Mouse (Mus musculus): Measurements from ENCODE around the gene Clec3a. TPM values are rescaled to one million over a fixed set of nuclear protein-coding genes. Genes with fewer than 3 reads are reported as not detected.

Gene Clec3a
- polyA plus RNA-seq, 1 experiment from 2014 or later: not detected

DNA sequence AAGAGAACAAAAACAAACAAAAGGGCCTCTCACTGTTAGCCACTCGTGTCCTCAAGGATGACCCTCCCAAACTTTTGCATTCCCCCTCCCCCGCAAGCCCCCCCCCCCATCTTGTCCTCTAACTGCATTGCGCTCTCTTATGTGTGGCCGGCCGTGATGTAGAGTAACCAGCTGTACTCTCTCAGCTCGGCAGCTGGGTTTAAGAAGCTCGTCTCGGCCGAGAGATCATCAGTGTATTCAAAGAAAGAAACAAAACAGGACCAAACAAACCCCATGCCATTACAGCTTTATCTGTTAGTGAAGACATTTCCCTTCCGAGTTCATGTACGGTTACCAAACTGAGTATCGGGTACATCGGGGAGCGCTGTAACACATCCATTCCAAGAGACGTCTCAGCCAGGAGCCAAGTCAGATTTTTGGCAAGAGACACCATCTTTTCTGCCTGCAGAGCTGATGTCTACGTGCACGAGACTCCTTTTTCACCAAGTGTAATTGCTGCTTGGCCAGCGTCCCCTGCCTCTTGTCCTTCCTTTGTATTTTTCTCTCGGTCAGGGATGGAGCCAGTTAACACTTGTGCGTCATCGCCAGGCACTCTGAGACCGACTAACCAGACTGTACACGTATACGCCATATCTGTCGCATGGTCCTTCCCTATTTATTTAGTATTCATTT lies 40.4 kb downstream of the Clec3a start:
- H3K9ac ChIP-seq: no peak overlapping the region
- ATAC-seq (ENCODE audit: low read depth): no peak
- H3K27me3 ChIP-seq: no peaks in the 10 kb centered on the region
- H3K27ac ChIP-seq: no peak overlapping the region
- no peaks in the 10 kb centered on the region for H3K9me3 ChIP-seq (replicated peaks)
- 75% methylated on average over 25 of the region's 25 CpGs for WGBS (ENCODE audit: insufficient replicate concordance)
- no peak for DNase-seq
- H3K4me3 ChIP-seq (replicated peaks): no peak overlapping the region
- no peaks in the 10 kb centered on the region for H3K4me1 ChIP-seq (replicated peaks)
- H3K4me2 ChIP-seq: no peak overlapping the region
- H3K36me3 ChIP-seq: no peaks in the 10 kb centered on the region

- Histone ChIP-seq H3K4me1 (replicated peaks) (no peaks in the 10 kb centered on the region), H3K4me2 (no peak overlapping the region), H3K9me3 (replicated peaks) (no peaks in the 10 kb centered on the region), H3K4me3 (replicated peaks) (no peak overlapping the region), H3K27ac (no peak overlapping the region), H3K27me3 (no peaks in the 10 kb centered on the region), H3K9ac (no peak overlapping the region), H3K36me3 (no peaks in the 10 kb centered on the region)
- no peak for ATAC-seq (ENCODE audit: low read depth)
- no peak for DNase-seq
- WGBS (ENCODE audit: insufficient replicate concordance): 47% methylated on average over 5 of the region's 5 CpGs
Measured at GRCm38 (mm10) chr8:114460600-114460999, 42.7 kb downstream of the Clec3a start.

DNA sequence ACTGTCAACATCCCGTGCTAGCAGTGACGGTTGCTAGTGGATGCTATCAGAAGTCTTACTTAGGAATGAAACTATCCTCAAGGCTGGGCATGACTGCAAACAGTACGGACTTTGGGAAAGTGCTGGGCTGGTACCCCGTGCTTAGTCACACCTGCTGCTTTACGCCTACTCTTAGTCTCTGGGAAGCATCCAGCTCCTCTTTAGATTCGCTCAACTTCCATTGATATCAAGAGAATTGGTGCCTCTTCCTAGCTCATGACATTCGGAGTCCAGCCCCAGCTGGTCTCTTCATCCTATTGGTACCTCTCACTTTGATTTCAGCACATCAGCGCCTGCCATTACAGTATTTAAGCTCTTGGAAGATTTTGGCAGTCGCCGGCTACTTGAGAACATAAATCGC lies 44.7 kb downstream of the Clec3a start:
- DNase-seq: no peak
- WGBS (ENCODE audit: insufficient replicate concordance): 78% methylated on average over 11 of the region's 11 CpGs
- H3K4me3 ChIP-seq (replicated peaks): no peak overlapping the region
- no peak overlapping the region for H3K9ac ChIP-seq
- no peak overlapping the region for H3K27ac ChIP-seq
- H3K36me3 ChIP-seq: no peaks in the 10 kb centered on the region
- ATAC-seq (ENCODE audit: low read depth): no peak
- no peaks in the 10 kb centered on the region for H3K9me3 ChIP-seq (replicated peaks)
- H3K4me2 ChIP-seq: no peak overlapping the region
- H3K4me1 ChIP-seq (replicated peaks): no peaks in the 10 kb centered on the region
- H3K27me3 ChIP-seq: no peaks in the 10 kb centered on the region

DNA sequence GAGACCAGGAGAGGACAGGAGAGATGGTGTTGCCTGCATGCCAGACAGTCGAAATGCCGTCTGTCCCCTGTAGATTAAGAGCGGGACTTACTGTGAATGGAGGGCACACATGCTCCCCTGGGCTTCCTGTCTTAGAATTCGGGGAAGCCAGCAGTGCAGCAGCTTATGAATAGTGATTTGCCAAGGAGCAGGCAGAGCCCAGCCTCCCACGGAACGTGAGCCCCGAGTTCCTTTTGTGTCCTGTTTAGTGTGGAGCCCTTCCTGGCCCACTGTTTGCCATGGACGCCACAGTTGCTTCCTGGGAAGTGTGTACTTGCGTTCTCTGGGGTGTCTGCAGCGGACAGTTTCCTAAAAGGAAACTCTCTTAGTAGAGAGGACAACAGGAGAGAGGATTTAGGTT lies 45.4 kb downstream of the Clec3a start:
- ATAC-seq (ENCODE audit: low read depth) (no peak), DNase-seq (no peak)
- Histone ChIP-seq H3K4me3 (replicated peaks) (no peak overlapping the region), H3K4me2 (no peak overlapping the region), H3K27ac (no peak overlapping the region), H3K4me1 (replicated peaks) (no peaks in the 10 kb centered on the region), H3K9me3 (replicated peaks) (no peaks in the 10 kb centered on the region), H3K9ac (no peak overlapping the region), H3K36me3 (no peaks in the 10 kb centered on the region), H3K27me3 (no peaks in the 10 kb centered on the region)
- 43% methylated on average over 10 of the region's 10 CpGs for WGBS (ENCODE audit: insufficient replicate concordance)

GRCm38 (mm10) chr8:114468526-114469207 lies 50.8 kb downstream of the Clec3a start:
- no peak overlapping the region for H3K9ac ChIP-seq
- DNase-seq (no peak), ATAC-seq (ENCODE audit: low read depth) (no peak)
- WGBS (ENCODE audit: insufficient replicate concordance): 85% methylated on average over 21 of the region's 21 CpGs
- H3K4me2 ChIP-seq: no peak overlapping the region
- peaks cover 8% of the 10 kb centered on the region for H3K36me3 ChIP-seq
- H3K4me1 ChIP-seq (replicated peaks): no peaks in the 10 kb centered on the region
- H3K27ac ChIP-seq: no peak overlapping the region
- no peaks in the 10 kb centered on the region for H3K9me3 ChIP-seq (replicated peaks)
- no peak overlapping the region for H3K4me3 ChIP-seq (replicated peaks)
- no peaks in the 10 kb centered on the region for H3K27me3 ChIP-seq

DNA sequence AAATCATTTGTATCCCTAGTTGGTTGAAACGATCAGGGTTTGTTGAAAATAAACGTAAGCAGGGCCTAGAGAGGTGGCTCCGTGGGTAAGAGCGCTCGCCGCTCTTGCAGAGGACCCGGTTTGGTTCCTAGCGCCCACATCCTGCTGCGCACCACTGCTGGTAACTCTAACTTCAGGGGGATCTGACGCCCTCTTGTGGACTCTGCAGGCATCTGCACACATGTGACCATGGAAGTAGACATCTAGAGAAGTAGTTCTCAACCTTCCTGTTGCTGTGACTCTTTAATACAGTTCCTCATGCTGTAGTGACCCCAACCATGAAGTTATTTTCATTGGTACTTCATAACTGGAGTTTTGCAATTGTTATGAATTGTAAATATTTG lies 51.3 kb downstream of the Clec3a start:
- no peak for ATAC-seq (ENCODE audit: low read depth)
- Histone ChIP-seq H3K4me3 (replicated peaks) (no peak overlapping the region), H3K36me3 (peaks cover 8% of the 10 kb centered on the region), H3K9me3 (replicated peaks) (no peaks in the 10 kb centered on the region), H3K4me1 (replicated peaks) (no peaks in the 10 kb centered on the region), H3K4me2 (no peak overlapping the region), H3K9ac (no peak overlapping the region), H3K27ac (no peak overlapping the region), H3K27me3 (no peaks in the 10 kb centered on the region)
- 85% methylated on average over 10 of the region's 10 CpGs for WGBS (ENCODE audit: insufficient replicate concordance)
- DNase-seq: no peak

GRCm38 (mm10) chr8:114473546-114473945 lies 55.7 kb downstream of the Clec3a start:
- Histone ChIP-seq H3K9ac (no peak overlapping the region), H3K27ac (no peak overlapping the region), H3K4me3 (replicated peaks) (no peak overlapping the region), H3K4me2 (no peak overlapping the region), H3K36me3 (peaks cover 8% of the 10 kb centered on the region), H3K4me1 (replicated peaks) (no peaks in the 10 kb centered on the region), H3K27me3 (no peaks in the 10 kb centered on the region), H3K9me3 (replicated peaks) (no peaks in the 10 kb centered on the region)
- ATAC-seq (ENCODE audit: low read depth) (no peak), DNase-seq (no peak)
- 68% methylated on average over 11 of the region's 11 CpGs for WGBS (ENCODE audit: insufficient replicate concordance)

Other genes with a start within 250 kb of the Clec3a start
- gene Vat1l, start 212.5 kb upstream of the Clec3a start, polyA plus RNA-seq (2015; fragmentation: Nextera tagmentation; extraction: Ambion mirVana): 0.06 and 0.07 TPM in 2 replicates
- 3.6 and 4.0 TPM in 2 replicates for gene Wwox, start 21.6 kb downstream of the Clec3a start, polyA plus RNA-seq (2015; fragmentation: Nextera tagmentation; extraction: Ambion mirVana)